Mouse (Mus musculus) frontal cortex, adult 2 months (tissue): ENCODE results near the gene Olfr1424. TPM values are rescaled to one million over a fixed set of nuclear protein-coding genes. Genes with fewer than 3 reads are reported as not detected.
"Not testable (repeated sequence)": the region's sequence is repeated elsewhere in the genome, so short reads cannot be mapped to it uniquely, and the experiment has no call there.

Experiments used
- DNase-seq, 2 experiments: peaks; one replicate each; pipeline ENCODE4 v3.0.0; 2022; ENCODE audit warnings: low spot score in 1 of 2; ENCODE audit errors: extremely low spot score in 1 of 2
- polyA plus RNA-seq: library from polyadenylated mRNA; depleted of rRNA; stranded (reverse); fragments of >200 nt; gene quantifications from 2 replicates; pipeline ENCODE4 v1.2.3, GENCODE M21; 2012; rRNA removed

Gene Olfr1424
- not detected in 2 replicates for polyA plus RNA-seq

DNA sequence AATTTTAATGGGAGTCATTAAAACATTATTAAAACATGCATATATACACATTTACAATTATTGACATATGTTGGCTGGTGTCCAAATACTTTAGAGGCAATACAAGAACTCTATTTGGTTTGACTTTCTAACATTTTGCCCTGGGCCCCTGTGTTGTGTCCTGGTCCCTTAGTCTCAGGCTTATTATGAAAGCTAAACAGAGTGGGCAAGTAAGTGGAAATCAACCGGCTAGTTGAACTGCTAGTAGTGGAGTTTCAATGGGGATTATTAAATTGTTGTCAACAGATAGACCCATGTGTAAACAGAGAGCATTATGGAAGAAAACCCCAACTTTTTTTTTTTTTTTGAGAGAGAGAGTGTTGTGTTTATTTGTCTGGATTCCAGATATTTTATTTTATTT, at the start of gene Olfr1424:
TSS of gene Olfr1424 (minus strand) at position 101 of the 400 bp plus-strand sequence.
- DNase-seq = not testable (repeated sequence)

DNA sequence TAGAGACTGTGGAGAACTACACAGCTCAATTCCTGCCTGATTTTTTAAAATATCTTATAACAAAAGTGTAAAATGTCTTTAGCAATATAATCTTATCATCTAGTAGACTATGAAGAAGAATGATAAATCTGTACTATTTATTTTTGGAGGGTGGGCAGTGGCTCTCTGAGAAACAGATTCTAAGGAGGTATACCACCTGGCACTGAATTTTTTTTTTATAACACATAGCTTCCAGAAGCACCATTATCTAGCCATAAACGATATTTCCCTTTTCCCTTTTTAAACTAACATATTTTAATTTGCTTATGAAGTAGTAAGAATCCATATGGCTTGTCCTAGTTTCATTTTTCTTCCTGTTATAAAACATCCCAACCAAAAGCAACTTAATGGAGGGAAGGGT, 42.1 kb upstream of the Olfr1424 start:
- peak in 1 of 2 experiments; percentile 31 for DNase-seq

DNA sequence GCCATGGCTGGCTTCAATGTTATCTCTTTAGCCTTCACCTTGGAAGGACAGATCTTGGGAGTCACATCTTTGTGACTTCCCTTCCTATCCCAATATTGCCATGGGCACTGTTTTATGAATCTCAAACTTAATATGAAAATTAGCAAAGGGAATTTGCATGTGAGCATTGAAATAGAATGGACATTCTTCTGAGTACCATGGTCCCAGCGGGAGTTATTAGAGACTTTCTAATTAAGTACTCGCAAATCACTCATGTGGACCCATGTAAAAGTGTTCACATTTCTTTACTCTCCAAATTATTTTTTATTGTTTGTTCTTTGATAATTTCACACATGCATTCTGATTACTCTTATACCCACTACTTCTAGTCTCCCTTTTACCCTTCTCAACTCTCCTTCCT, 40.8 kb upstream of the Olfr1424 start, which contains the start of gene Olfr1427:
TSS of gene Olfr1427 (minus strand) at position 101 of the 400 bp plus-strand sequence.
- no peak for DNase-seq

DNA sequence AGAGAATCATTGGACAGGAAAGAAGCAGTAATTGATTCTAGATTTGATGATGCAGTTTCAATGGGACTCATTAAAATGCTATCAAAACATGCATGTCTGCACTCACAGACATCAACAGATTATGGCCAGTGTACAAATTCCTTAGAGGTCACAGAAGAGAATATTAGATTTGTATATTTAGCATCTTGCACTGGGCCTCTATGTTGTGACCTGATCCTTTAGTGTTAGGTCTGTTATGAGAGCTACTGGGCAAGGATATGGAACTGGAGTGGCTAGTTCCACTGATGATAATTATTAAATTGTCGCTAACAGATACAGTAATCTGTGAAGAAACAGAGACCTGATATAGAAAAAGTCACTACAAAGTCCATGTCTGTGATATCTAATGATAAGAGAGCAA, 29.4 kb upstream of the Olfr1424 start, which contains the start of gene Olfr1426:
TSS of gene Olfr1426 (minus strand) at position 101 of the 400 bp plus-strand sequence.
- DNase-seq = no peak

DNA sequence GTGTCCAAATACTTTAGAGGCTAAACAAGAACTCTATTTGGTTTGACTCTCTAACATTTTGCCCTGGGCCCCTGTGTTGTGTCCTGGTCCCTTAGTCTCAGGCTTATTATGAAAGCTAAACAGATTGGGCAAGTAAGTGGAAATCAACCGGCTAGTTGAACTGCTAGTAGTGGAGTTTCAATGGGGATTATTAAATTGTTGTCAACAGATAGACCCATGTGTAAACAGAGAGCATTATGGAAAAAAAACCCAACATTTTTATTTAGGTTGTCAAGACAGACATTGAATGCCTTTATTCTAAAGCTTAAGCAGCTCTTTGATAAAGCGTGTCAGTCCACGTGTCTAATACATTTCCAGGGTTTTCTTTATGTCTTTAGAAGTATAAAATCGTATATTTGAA, 15.1 kb upstream of the Olfr1424 start, which contains the start of gene Olfr1425:
TSS of gene Olfr1425 (minus strand) at position 101 of the 400 bp plus-strand sequence.
- not testable (repeated sequence) for DNase-seq

DNA sequence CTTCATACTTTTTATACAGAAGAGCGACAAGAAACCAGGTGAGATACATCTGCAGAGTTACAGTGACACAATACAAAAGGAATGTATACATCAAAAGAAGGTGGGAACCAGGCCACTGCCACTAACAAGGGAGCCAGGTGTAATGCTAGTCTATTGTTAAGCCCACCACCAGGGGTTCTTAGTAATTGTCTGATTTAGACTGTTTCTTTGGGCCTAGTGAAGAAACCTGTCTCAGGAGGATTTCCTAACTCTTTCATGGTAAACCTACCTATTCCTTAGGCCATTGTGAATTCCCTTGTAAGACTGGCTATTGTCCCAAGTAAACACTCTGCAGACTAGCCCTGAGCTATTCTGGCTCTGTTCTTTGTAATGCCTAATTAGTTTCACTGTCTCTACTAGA, 7.1 kb upstream of the Olfr1424 start:
- DNase-seq = not testable (repeated sequence)

DNA sequence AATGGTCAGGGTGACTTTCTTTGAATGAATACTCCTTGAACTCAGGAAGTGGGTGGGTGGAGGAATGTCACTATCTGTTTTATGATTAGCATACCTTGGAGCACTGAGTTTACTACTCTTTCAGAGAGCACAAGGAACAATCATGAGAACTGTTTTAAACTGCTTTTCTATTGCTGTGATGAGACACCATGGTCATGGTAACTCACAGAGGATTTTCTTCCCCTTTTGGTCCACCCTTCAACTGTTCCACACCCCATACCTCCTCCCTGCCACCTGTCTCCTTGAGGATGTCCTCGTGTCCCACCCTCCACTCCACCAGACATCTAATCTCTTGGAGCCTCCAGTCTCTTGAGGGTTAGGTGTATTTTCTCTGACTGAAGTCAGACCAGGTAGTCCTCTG, 5.3 kb upstream of the Olfr1424 start:
- DNase-seq = not testable (repeated sequence)

DNA sequence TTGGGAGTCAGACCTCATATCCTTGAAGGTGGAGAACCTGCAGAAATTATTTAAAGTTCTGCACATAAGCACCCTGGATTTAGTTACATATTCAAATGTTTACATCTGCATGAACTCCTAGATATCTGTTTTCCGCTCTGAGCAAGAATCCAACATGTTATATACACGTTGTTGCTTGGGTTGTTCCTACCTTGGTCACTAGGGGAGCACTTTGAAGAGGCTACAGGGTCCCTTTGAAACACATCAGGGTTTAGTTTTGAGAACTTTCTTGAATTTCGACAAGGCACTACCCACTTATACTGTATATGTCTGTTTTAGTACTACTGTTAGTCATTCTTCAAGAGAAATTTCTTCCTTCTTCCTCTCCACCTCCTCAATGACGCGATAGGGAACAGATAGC, 19.3 kb downstream of the Olfr1424 start:
- DNase-seq = no peak

DNA sequence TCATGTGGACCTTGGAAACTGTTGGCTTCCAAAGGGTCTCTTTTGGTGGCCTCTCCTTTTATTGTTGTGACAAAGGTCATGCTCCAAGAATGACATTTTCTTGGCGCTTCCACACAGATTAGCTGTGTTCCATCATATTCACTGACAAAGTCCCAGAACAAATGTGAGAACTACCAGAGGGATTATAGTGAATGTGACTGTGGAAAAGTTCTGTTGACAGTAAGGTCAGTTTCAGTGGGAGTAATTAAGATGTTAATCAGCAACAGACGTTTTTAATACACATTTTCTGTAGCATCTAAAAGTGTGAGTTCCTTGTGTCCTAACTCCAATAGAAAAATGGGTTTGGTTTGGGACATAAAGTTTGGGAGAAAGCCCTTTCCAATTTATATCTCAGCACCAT, 21.3 kb downstream of the Olfr1424 start, which contains the start of gene Olfr1423:
TSS of gene Olfr1423 (minus strand) at position 101 of the 400 bp plus-strand sequence.
- no peak for DNase-seq

DNA sequence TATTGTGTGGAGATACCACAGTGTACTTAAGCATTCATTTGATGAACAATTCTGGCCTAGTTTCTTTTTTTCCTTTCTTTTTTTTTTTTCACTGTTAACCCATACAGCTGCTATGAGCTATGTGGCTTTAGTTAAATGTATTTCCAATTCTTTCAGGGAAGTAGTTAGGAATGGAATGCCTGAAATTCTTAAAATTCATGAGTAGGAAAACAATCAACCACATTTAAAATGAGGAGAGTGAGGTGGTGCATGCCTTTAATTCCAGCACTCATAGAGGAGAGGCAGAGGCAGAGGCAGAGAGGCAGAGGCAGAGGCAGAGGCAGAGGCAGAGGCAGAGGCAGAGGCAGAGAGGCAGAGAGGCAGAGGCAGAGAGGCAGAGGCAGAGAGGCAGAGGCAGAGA, 24.8 kb downstream of the Olfr1424 start:
- no peak for DNase-seq

DNA sequence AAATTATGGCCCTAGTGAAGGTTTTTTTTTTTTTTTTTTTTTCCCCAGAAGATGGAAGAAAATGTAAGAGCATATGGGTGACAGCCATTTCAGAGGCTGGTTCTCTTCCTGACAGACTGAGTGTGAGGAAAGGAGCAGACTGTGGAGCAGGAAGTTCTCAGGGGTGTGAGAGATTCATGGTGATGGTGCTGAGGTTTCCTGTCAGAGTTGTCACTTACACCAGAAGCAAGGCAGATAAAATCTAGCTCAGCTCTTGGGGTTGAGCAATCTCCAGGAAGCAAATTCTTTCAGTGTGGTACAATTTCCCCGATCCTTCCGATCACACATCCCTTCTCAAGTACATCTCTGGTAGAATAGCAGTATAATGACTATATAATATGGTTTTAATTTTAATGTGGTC, 35.9 kb downstream of the Olfr1424 start:
- DNase-seq = peak in 1 of 2 experiments; percentile 31

DNA sequence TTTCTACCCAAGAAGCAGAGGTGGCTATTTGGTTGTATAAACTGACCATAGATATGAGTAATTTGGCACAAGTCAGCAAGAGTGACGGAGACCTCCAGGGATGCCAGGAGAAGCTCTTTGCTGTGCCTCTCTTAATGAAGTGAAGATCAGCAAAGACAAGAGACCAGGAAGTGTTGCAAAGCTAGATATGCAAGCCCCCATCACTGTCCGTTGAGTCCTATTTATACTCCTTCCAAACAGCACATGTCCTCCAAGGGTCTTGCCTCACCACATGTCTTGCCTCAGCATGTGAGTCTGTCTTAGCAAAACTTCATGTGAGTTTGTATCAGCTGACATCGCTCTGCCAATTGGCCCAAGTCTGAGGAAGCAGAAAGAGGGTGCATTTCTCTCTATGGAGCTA, 37.1 kb downstream of the Olfr1424 start:
- no peak for DNase-seq

DNA sequence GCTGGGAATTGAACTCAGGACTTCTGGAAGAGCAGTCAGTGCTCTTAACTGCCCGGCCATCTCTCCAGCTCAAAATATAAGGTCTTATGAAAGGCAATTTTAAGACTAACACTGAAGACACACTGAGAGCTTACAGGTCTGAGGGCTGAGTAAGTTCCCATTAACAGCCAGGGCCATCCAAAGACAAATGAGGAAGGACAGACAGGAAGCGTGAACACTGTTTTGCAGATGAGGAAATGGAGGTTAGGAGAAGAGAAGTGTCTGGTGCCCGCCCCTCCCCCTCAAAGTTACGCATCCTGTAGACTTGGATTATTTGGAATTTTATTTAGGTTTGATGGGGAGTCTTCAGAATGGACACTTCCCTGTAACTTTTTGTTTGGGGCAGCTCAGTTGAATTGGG, 38.3 kb downstream of the Olfr1424 start:
- DNase-seq = no peak

DNA sequence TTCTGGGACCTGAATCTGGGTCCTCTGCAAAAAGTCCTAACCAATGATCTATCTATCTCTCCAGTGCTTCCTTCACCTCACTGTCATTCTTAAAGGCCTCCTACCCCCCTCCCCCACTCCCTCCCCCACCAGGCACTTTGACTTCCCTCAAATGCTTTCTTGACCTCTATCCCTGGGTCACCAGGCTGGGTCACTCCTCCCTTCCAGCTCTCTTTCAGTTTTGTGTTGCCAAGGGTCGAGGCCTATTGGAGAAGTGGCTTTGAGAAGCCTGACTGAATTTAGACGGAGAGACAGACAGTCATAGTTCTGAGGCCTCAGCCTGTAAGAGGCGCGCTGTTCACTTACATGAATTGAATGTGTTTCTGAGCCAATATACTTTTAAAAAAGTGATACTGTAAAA, 46.3 kb downstream of the Olfr1424 start:
- no peak for DNase-seq

DNA sequence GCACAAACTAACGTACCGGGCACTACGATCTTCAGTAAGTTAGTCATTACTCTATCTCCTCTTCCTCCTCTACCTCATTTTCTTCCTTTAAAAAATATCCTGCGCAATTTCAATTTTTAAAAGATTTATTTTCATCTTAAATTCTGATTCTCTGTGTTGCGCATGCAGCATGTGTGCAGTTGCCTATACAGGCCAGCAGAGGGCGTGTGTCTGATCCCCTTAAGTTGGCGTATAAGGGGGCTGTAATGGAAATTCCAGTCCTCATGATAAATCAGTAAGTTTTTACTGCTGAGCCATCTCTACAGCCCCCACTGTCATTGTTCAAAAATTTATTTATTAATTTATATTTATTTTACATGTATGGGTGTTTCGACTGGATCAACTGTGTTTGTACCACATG, 46.8 kb downstream of the Olfr1424 start:
- DNase-seq = no peak

DNA sequence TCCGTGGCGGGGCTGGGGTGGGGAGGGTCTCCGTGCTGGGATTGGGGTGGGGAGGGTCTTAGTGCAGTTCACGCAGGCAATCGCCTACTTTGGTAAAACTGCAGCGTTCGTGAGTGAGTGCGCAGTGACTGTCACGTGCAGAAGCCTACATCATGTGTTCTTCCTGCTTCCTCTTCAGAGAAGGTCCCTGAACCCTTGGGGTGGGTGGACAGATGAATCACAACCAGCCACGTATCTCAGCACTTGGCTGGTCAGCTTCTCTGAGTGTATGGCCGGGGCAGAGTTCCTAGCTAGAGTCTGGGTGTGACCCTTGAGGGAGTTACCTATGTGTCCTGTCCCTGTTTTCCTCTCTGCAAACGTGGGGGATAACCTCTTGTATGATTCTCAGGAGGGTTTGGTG, 49.3 kb downstream of the Olfr1424 start:
- peak in 1 of 2 experiments; percentile 61 for DNase-seq

DNA sequence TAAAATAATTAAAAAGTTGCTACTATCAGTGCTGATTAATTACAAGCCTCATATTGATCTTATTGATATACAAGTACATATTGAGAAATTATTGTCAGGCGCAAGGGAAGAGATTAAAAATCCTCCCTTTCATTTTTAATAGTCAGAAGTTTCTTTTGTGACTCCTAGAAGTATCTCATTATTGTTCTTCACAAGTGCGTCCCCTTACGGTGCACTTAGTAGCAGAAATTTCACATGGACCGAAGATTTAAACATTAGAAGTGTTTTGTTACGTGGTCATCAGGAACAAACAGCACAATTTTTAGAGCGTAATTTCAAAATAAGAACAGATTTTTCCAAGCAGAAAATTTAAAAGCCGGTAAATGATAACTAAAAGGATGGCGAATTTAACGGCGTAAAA, 49.9 kb downstream of the Olfr1424 start:
- no peak for DNase-seq

DNA sequence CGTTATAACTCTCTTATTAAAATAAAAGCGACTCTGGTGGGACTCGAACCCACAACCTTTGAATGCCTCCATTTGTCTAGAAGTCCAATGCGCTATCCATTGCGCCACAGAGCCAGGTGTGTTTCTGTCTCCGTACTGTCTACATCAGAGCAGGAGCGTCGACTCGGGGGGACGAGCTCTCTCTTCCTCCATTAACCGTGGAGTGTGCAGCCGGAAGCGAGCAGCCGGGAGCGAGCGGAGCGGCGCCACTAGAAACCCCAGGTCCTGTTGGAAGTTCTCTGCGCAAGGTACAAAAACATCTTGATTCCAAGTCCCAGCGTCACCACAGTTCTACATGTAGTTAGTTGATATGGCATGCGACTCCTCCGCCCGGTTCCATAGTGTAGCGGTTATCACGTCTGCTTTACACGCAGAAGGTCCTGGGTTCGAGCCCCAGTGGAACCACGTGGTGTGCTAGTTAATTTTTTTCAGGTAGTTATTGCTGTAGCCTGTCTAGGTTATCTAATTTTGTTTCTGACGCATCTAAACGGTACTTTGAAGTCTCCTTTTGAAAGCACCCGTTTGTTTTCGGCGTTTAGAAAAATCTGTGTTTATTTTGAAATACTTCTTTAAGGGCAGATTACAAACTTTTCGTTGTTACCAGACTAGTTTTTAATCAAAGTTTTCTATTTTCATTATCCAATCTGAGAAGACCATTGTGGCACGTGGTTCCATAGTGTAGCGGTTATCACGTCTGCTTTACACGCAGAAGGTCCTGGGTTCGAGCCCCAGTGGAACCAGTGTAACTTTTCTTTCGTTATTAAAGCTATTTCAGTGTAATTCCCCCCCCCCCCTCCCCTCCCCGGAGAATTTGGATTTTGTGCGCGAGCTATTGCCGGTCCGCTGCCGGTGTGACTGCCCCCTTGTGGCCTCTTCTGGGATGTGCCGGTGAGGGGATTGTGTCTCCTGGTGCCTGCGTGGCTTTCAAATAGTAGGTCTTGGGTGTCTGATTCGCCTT, 50.6 kb downstream of the Olfr1424 start:
- DNase-seq = peak; percentile 81 to 96

DNA sequence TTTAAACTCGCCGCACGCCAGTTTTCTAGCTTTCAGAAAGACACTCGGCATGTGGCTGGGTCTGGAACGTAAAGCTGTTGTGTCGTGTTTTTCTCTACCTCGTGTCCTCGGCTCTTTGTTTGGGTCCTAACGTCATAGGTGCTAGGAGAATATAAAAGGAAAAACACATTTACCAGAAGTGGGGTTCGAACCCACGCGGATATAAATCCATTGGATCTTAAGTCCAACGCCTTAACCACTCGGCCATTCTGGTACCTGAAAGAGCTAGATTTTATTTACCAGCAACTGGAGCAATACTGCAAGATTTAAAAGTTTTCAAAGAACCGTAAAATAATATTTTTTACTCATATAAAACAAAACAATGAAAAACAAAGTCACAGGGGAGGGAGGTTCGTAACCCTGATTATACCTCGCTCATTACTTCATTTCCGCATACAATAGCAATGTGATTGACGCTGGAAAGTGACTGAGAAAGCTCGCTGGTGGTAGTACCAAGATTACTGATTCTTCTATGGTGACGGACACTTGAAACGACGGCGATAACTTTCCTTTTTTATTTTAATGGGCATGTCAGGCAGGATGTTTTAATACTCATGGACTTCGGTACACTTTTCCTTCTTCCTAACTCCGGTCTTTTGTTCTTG, 51.4 kb downstream of the Olfr1424 start:
- peak; percentile 83 to 96 for DNase-seq

DNA sequence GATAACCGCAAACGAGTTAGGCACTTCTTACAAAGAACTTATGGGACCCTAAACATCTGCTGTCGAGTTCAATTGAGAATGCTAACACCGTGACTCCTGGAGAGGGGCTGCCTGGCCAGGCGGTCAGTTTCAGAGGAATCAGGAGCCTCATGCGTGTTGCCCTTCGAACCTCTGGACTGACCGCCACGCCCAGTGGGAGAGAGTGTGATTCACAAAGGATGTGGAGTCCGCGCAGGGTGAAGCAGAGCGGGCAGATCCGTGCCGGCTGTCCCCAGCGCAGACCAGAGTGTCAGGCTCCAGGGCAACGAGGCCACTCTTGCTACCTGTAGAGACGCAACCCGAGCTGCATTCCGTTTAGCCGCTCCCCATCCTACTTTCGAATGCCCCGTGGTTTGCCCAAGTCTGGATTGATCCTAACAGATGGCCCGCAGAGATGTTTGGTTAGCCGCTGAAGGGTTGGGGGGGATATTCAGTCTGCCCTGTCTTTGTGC, 52.2 kb downstream of the Olfr1424 start:
- peak in 1 of 2 experiments; percentile 53 for DNase-seq
